Mouse (Mus musculus) cerebellum, adult 2 months (tissue): ENCODE results near the gene Rassf3. TPM values are rescaled to one million over a fixed set of nuclear protein-coding genes. Genes with fewer than 3 reads are reported as not detected.

ENCODE experiments used
- DNase-seq, 2 experiments: peaks; one replicate each; pipeline ENCODE4 v3.0.0; 2021
- H3K27ac ChIP-seq: fragments of 200-500 bp; 2 replicates; pipeline ENCODE4 v1.5.1; 2012; ENCODE audit warnings: low read length, control low read depth, inconsistent platforms; ENCODE audit not compliant: insufficient read depth
- H3K27me3 ChIP-seq: fragments of 200-500 bp; 2 replicates; pipeline ENCODE4 v1.6.1; 2012; ENCODE audit warnings: inconsistent platforms, mild to moderate bottlenecking, low read length, moderate library complexity; ENCODE audit not compliant: control insufficient read depth, insufficient read depth
- H3K4me1 ChIP-seq: fragments of 200-500 bp; 2 replicates; pipeline ENCODE4 v1.6.1; 2011; ENCODE audit warnings: low read length; ENCODE audit not compliant: control insufficient read depth, insufficient read depth
- H3K4me3 ChIP-seq: fragments of 200-500 bp; replicated peaks from 2 replicates; pipeline ENCODE3; 2011; ENCODE audit warnings: mild to moderate bottlenecking, low read depth, low read length, control low read depth; ENCODE audit not compliant: insufficient read depth
- CTCF ChIP-seq: fragments of 200-500 bp; IDR thresholded peaks from 2 replicates; pipeline ENCODE4 v1.5.1; 2011; ENCODE audit warnings: low read depth, mild to moderate bottlenecking, control low read depth, low read length, moderate library complexity, borderline replicate concordance; ENCODE audit not compliant: insufficient read depth
- POLR2A ChIP-seq: fragments of 200-500 bp; IDR thresholded peaks from 2 replicates; pipeline ENCODE4 v1.6.1; 2011; ENCODE audit warnings: low read length, control low read depth, borderline replicate concordance; ENCODE audit not compliant: insufficient read depth
- WGBS: fragments of 180-500 bp; shearing (Covaris S2); methylation state at CpG from one replicate; pipeline ENCODE4 v1.1.7; 2018; 5-methylcytosine and 5-hydroxymethylcytosine counted together
- polyA plus RNA-seq: library from polyadenylated mRNA; depleted of rRNA; stranded (reverse); fragments of >200 nt; gene quantifications from 2 replicates; pipeline ENCODE4 v1.2.3, GENCODE M21; 2012

Gene Rassf3
- polyA plus RNA-seq, 1 experiment = 17.8 TPM

- Histone ChIP-seq H3K27me3 (no peaks in the 10 kb centered on the region), H3K27ac (no peak overlapping the region), H3K4me3 (no peak overlapping the region), H3K4me1 (no peaks in the 10 kb centered on the region)
- DNase-seq = no peak
- WGBS = 68% methylated on average over 10 of the region's 10 CpGs
- TF ChIP-seq CTCF = no peak
- TF ChIP-seq POLR2A = no peak
Observed at GRCm38 (mm10) chr10:121481141-121481540, 5.0 kb upstream of the Rassf3 start.

GRCm38 (mm10) chr10:121479987-121480386 lies 3.8 kb upstream of the Rassf3 start:
- Histone ChIP-seq H3K4me1 (no peaks in the 10 kb centered on the region), H3K27me3 (peaks cover 1% of the 10 kb centered on the region; the same call in 1 of the 2 replicates), H3K27ac (no peak overlapping the region), H3K4me3 (no peak overlapping the region)
- WGBS = 94% methylated on average over 1 of the region's 1 CpGs
- TF ChIP-seq POLR2A (no peak), CTCF (no peak)
- no peak for DNase-seq

GRCm38 (mm10) chr10:121477433-121477832 lies 1.3 kb upstream of the Rassf3 start:
- no peaks in the 10 kb centered on the region for H3K4me1 ChIP-seq
- H3K27me3 ChIP-seq = peaks cover 1% of the 10 kb centered on the region; the same call in 1 of the 2 replicates
- WGBS = 63% methylated on average over 10 of the region's 10 CpGs
- no peak overlapping the region for H3K4me3 ChIP-seq
- H3K27ac ChIP-seq = no peak overlapping the region
- TF ChIP-seq CTCF = no peak
- TF ChIP-seq POLR2A = no peak
- no peak for DNase-seq

- Histone ChIP-seq H3K27ac (no peak overlapping the region), H3K27me3 (peaks cover 1% of the 10 kb centered on the region; the same call in 1 of the 2 replicates), H3K4me3 (no peak overlapping the region), H3K4me1 (no peaks in the 10 kb centered on the region)
- no peak for DNase-seq
- 37% methylated on average over 8 of the region's 8 CpGs for WGBS
- TF ChIP-seq POLR2A (no peak), CTCF (no peak)
Observed at GRCm38 (mm10) chr10:121476968-121477337, 806 bp upstream of the Rassf3 start.

GRCm38 (mm10) chr10:121475672-121476146 lies 438 bp downstream of the Rassf3 start:
- Histone ChIP-seq H3K27me3 (peaks cover 1% of the 10 kb centered on the region; the same call in 1 of the 2 replicates), H3K27ac (peak overlapping the region; percentile 50; the same call in 1 of the 2 replicates), H3K4me1 (no peaks in the 10 kb centered on the region), H3K4me3 (peak overlapping the region; percentile 70)
- under 1% methylated on average over 45 of the region's 45 CpGs for WGBS
- TF ChIP-seq CTCF (no peak), POLR2A (no peak)
- DNase-seq = peak in 1 of 2 experiments; percentile 40

GRCm38 (mm10) chr10:121475101-121475671 lies 961 bp downstream of the Rassf3 start:
- Histone ChIP-seq H3K4me3 (peak overlapping the region; percentile 70), H3K4me1 (no peaks in the 10 kb centered on the region), H3K27ac (0 out of 2 replicates have a peak overlapping the region, but pooled peaks have one; percentile 50), H3K27me3 (peaks cover 1% of the 10 kb centered on the region; the same call in 1 of the 2 replicates)
- TF ChIP-seq POLR2A (no peak), CTCF (no peak)
- 25% methylated on average over 31 of the region's 31 CpGs for WGBS
- DNase-seq = peak in 1 of 2 experiments; percentile 28

- Histone ChIP-seq H3K27me3 (peaks cover 1% of the 10 kb centered on the region; the same call in 1 of the 2 replicates), H3K4me1 (no peaks in the 10 kb centered on the region), H3K4me3 (no peak overlapping the region), H3K27ac (no peak overlapping the region)
- no peak for DNase-seq
- TF ChIP-seq CTCF = no peak
- no peak for TF ChIP-seq POLR2A
- 62% methylated on average over 4 of the region's 4 CpGs for WGBS
Observed at GRCm38 (mm10) chr10:121474288-121474687, 1.9 kb downstream of the Rassf3 start.

- peaks cover 1% of the 10 kb centered on the region; the same call in 1 of the 2 replicates for H3K27me3 ChIP-seq
- no peak for DNase-seq
- 76% methylated on average over 12 of the region's 12 CpGs for WGBS
- no peak overlapping the region for H3K4me3 ChIP-seq
- H3K27ac ChIP-seq = no peak overlapping the region
- TF ChIP-seq CTCF = no peak
- no peak for TF ChIP-seq POLR2A
- H3K4me1 ChIP-seq = no peaks in the 10 kb centered on the region
Observed at GRCm38 (mm10) chr10:121473723-121474215, 2.4 kb downstream of the Rassf3 start.
